Mouse (Mus musculus): ENCODE measurements around the gene Atf3. TPM values are rescaled to one million over a fixed set of nuclear protein-coding genes. Genes with fewer than 3 reads are reported as not detected.

Atf3 gene
- polyA plus RNA-seq, 1 experiment from 2014 or later, result 5.6 TPM

- WGBS, result 48% methylated on average over 10 of the region's 10 CpGs
- peak; percentile 86 for ATAC-seq
- peak overlapping the region; percentile 97 for H3K4me2 ChIP-seq (ENCODE audit: low read depth, low read length)
- H3K9ac ChIP-seq (ENCODE audit: low read depth, low read length), result peak overlapping the region; percentile 87
- H3K36me3 ChIP-seq (ENCODE audit: control insufficient read depth, insufficient read depth, low read length), result no peaks in the 10 kb centered on the region
- peak overlapping the region; percentile 62 for H3K4me3 ChIP-seq (ENCODE audit: low read length)
- H3K4me1 ChIP-seq (ENCODE audit: control insufficient read depth, insufficient read depth, low read length), result peaks cover 12% of the 10 kb centered on the region
- peak overlapping the region; percentile 50; the same call in 1 of the 2 replicates for H3K27ac ChIP-seq (ENCODE audit: low read length)
- no peaks in the 10 kb centered on the region for H3K9me3 ChIP-seq (ENCODE audit: control insufficient read depth, low read length)
- no peaks in the 10 kb centered on the region for H3K27me3 ChIP-seq (replicated peaks; ENCODE audit: control insufficient read depth, insufficient read depth, low read length)
Observed at GRCm38 (mm10) chr1:191223930-191224301, 6.1 kb upstream of the Atf3 start.

DNA sequence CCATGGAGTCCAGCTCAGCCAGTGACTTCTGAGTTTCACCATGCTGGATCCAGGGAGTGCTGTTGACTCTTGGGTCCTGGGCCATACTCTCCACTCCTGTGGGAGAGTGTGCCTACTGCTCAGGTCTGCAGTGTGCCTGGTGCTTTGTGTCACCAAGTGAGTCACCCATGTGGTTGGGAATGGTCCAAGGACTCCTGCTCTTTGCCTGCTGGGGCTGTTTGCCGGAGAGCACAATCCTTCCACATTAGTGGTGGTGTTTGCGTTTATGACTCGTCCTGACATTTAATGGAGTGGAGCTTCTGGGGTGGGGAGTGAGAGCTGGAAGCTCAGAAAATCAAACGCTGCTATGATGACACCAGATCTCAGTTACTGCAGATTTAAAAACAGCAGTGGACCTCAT is 4.2 kb upstream of the Atf3 start:
- Histone ChIP-seq H3K9me3 (ENCODE audit: control insufficient read depth, low read length) (no peaks in the 10 kb centered on the region), H3K9ac (ENCODE audit: low read depth, low read length) (no peak overlapping the region), H3K4me1 (ENCODE audit: control insufficient read depth, insufficient read depth, low read length) (peaks cover 12% of the 10 kb centered on the region), H3K4me3 (ENCODE audit: low read length) (no peak overlapping the region), H3K27ac (ENCODE audit: low read length) (no peak overlapping the region), H3K4me2 (ENCODE audit: low read depth, low read length) (no peak overlapping the region), H3K36me3 (ENCODE audit: control insufficient read depth, insufficient read depth, low read length) (no peaks in the 10 kb centered on the region), H3K27me3 (replicated peaks; ENCODE audit: control insufficient read depth, insufficient read depth, low read length) (no peaks in the 10 kb centered on the region)
- ATAC-seq, result no peak
- WGBS, result 63% methylated on average over 4 of the region's 4 CpGs

DNA sequence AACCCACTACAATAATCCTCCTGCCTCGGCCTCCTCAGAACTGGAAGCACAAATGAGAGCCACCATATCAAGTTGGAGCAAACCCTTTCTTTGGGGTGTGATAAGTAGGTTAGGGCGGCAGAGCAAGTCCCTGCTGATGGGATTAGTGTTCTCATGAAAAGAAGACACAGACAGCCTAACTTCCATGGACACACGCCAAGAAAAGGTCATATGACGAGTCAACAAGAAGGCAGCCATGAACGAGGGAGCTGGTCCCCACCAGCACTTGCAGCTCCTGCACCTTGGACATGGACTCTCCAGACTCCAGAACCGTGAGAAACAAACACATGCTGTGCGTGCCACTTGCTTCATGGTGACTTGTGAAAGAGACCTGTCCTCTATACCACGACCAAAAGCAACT is 2.7 kb upstream of the Atf3 start:
- H3K27me3 ChIP-seq (replicated peaks; ENCODE audit: control insufficient read depth, insufficient read depth, low read length), result no peaks in the 10 kb centered on the region
- no peak overlapping the region for H3K27ac ChIP-seq (ENCODE audit: low read length)
- H3K36me3 ChIP-seq (ENCODE audit: control insufficient read depth, insufficient read depth, low read length), result no peaks in the 10 kb centered on the region
- H3K9me3 ChIP-seq (ENCODE audit: control insufficient read depth, low read length), result no peaks in the 10 kb centered on the region
- H3K9ac ChIP-seq (ENCODE audit: low read depth, low read length), result no peak overlapping the region
- H3K4me3 ChIP-seq (ENCODE audit: low read length), result no peak overlapping the region
- no peak for ATAC-seq
- H3K4me1 ChIP-seq (ENCODE audit: control insufficient read depth, insufficient read depth, low read length), result peaks cover 17% of the 10 kb centered on the region
- WGBS, result 78% methylated on average over 8 of the region's 8 CpGs
- H3K4me2 ChIP-seq (ENCODE audit: low read depth, low read length), result no peak overlapping the region

DNA sequence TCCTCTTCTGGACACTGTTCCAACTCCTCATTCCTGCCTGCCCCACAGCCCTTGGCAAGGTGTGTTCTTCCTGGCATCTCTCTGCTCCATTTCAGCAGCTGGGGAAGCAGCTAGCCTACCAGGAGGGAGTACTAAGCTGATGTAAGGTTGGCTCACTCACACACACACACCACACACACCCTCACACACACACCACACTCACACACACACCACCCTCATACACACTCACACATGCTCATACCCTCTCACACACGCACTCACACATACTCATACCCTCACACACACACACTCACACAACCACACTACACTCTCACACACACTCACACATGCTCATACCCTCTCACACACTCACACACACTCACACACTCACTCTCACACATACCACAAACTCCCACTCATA is 1.9 kb upstream of the Atf3 start:
- 85% methylated on average over 1 of the region's 1 CpGs for WGBS
- Histone ChIP-seq H3K4me3 (ENCODE audit: low read length) (no peak overlapping the region), H3K9ac (ENCODE audit: low read depth, low read length) (no peak overlapping the region), H3K4me1 (ENCODE audit: control insufficient read depth, insufficient read depth, low read length) (peaks cover 11% of the 10 kb centered on the region; the same call in 1 of the 2 replicates), H3K4me2 (ENCODE audit: low read depth, low read length) (no peak overlapping the region), H3K9me3 (ENCODE audit: control insufficient read depth, low read length) (no peaks in the 10 kb centered on the region), H3K27ac (ENCODE audit: low read length) (no peak overlapping the region), H3K36me3 (ENCODE audit: control insufficient read depth, insufficient read depth, low read length) (no peaks in the 10 kb centered on the region), H3K27me3 (replicated peaks; ENCODE audit: control insufficient read depth, insufficient read depth, low read length) (no peaks in the 10 kb centered on the region)
- ATAC-seq, result no peak

DNA sequence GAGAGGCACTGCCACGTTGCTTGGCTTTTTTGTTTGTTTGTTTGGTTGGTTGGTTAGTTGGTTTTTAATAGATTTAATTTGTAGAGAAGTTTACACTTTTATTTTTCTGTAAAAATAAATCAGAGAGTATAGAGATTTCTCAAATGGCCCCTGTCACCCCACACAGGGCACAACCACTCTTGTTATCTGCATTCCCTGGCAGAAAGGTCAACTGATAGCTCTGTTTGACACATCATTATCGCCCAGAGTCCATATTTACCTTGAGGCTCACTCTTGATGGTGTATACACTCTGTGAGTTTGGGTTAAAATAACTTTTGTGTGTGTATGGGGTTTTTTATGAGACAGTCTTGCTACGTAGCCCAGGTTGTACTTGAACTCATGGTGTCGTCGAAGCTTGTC is 744 bp upstream of the Atf3 start:
- Histone ChIP-seq H3K27ac (ENCODE audit: low read length) (no peak overlapping the region), H3K4me1 (ENCODE audit: control insufficient read depth, insufficient read depth, low read length) (peaks cover 5% of the 10 kb centered on the region; the same call in 1 of the 2 replicates), H3K27me3 (replicated peaks; ENCODE audit: control insufficient read depth, insufficient read depth, low read length) (no peaks in the 10 kb centered on the region), H3K9ac (ENCODE audit: low read depth, low read length) (no peak overlapping the region), H3K4me3 (ENCODE audit: low read length) (no peak overlapping the region), H3K9me3 (ENCODE audit: control insufficient read depth, low read length) (no peaks in the 10 kb centered on the region), H3K4me2 (ENCODE audit: low read depth, low read length) (no peak overlapping the region), H3K36me3 (ENCODE audit: control insufficient read depth, insufficient read depth, low read length) (no peaks in the 10 kb centered on the region)
- 66% methylated on average over 5 of the region's 5 CpGs for WGBS
- no peak; the same call in 1 of the 2 replicates for ATAC-seq

- Histone ChIP-seq H3K27ac (ENCODE audit: low read length) (no peak overlapping the region), H3K9ac (ENCODE audit: low read depth, low read length) (peak overlapping the region; percentile 14; the same call in 1 of the 2 replicates), H3K4me3 (ENCODE audit: low read length) (no peak overlapping the region), H3K4me2 (ENCODE audit: low read depth, low read length) (peak overlapping the region; percentile 27; the same call in 1 of the 2 replicates), H3K36me3 (ENCODE audit: control insufficient read depth, insufficient read depth, low read length) (no peaks in the 10 kb centered on the region), H3K4me1 (ENCODE audit: control insufficient read depth, insufficient read depth, low read length) (peaks cover 5% of the 10 kb centered on the region; the same call in 1 of the 2 replicates), H3K9me3 (ENCODE audit: control insufficient read depth, low read length) (no peaks in the 10 kb centered on the region), H3K27me3 (replicated peaks; ENCODE audit: control insufficient read depth, insufficient read depth, low read length) (no peaks in the 10 kb centered on the region)
- peak; percentile 62 for ATAC-seq
- 22% methylated on average over 19 of the region's 19 CpGs for WGBS
Observed at GRCm38 (mm10) chr1:191215776-191216661, 1.8 kb downstream of the Atf3 start.

DNA sequence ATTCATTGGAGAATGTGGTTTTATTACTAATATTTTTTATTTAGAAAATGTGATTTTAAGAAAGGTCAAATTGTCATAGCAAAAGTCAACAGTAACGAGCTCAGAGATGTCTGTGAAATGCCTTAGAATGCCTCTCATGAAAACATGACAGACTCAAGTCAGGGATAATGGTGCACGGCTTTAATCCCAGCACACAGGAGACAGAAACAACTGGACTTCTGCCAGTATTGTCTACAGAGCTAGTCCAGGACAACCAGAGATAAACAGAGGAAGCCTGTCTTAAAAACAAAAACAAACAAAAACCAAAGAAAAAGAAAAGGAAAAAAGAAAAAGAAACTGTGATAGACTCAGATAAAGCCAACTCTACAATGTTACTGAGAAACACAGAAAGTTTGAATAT is 6.7 kb downstream of the Atf3 start:
- H3K27ac ChIP-seq (ENCODE audit: low read length), result no peak overlapping the region
- H3K4me1 ChIP-seq (ENCODE audit: control insufficient read depth, insufficient read depth, low read length), result peaks cover 3% of the 10 kb centered on the region; the same call in 1 of the 2 replicates
- ATAC-seq, result no peak
- no peaks in the 10 kb centered on the region for H3K36me3 ChIP-seq (ENCODE audit: control insufficient read depth, insufficient read depth, low read length)
- no peak overlapping the region for H3K4me3 ChIP-seq (ENCODE audit: low read length)
- no peaks in the 10 kb centered on the region for H3K27me3 ChIP-seq (replicated peaks; ENCODE audit: control insufficient read depth, insufficient read depth, low read length)
- H3K9ac ChIP-seq (ENCODE audit: low read depth, low read length), result no peak overlapping the region
- no peaks in the 10 kb centered on the region for H3K9me3 ChIP-seq (ENCODE audit: control insufficient read depth, low read length)
- no peak overlapping the region for H3K4me2 ChIP-seq (ENCODE audit: low read depth, low read length)
- WGBS, result 41% methylated on average over 2 of the region's 2 CpGs

DNA sequence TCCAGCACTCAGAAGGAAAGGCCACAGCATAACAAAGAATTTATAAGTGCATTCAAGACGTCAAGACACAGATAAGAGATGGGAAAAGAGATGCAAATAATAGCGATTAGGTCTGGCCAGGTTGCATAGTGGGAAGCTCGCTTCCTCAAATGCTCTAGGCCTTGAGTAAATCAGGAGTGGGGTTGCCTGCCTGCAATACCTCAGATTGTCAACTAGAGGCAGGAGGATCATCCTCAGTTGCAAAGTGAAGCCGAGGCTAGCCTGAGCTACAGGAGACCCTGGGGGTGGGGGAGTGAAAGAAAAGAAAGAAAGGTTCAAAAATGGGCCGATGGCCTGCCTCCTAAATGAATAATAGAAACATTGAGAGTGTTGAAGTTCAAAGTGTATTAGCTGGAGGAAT is 12.0 kb downstream of the Atf3 start:
- Histone ChIP-seq H3K9ac (ENCODE audit: low read depth, low read length) (no peak overlapping the region), H3K27ac (ENCODE audit: low read length) (no peak overlapping the region), H3K36me3 (ENCODE audit: control insufficient read depth, insufficient read depth, low read length) (no peaks in the 10 kb centered on the region), H3K4me1 (ENCODE audit: control insufficient read depth, insufficient read depth, low read length) (no peaks in the 10 kb centered on the region), H3K9me3 (ENCODE audit: control insufficient read depth, low read length) (no peaks in the 10 kb centered on the region), H3K27me3 (replicated peaks; ENCODE audit: control insufficient read depth, insufficient read depth, low read length) (no peaks in the 10 kb centered on the region), H3K4me2 (ENCODE audit: low read depth, low read length) (no peak overlapping the region), H3K4me3 (ENCODE audit: low read length) (no peak overlapping the region)
- WGBS, result 78% methylated on average over 5 of the region's 5 CpGs
- no peak for ATAC-seq

DNA sequence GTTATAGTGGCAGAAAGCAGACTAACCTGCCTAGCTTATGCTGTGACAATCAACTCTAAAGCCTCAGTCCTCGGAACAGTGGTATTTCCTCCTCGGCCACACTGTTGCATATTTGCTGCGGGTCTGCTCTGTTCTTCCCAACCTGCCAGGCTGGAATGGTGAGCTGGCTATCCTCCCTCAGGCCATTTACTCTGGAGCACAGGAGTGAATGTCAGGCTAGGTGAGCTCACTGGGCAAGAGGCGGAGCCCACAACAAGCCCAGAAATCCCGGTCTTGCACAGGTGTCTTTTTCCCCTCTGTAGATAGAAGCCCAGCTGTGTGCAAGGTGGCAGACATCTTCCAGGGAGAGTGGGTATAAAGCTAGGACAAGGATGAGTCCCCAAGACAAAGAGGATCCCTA is 13.0 kb downstream of the Atf3 start:
- no peaks in the 10 kb centered on the region for H3K27me3 ChIP-seq (replicated peaks; ENCODE audit: control insufficient read depth, insufficient read depth, low read length)
- no peak for ATAC-seq
- no peak overlapping the region for H3K4me3 ChIP-seq (ENCODE audit: low read length)
- no peak overlapping the region for H3K27ac ChIP-seq (ENCODE audit: low read length)
- 58% methylated on average over 5 of the region's 5 CpGs for WGBS
- H3K4me1 ChIP-seq (ENCODE audit: control insufficient read depth, insufficient read depth, low read length), result no peaks in the 10 kb centered on the region
- no peak overlapping the region for H3K9ac ChIP-seq (ENCODE audit: low read depth, low read length)
- no peak overlapping the region for H3K4me2 ChIP-seq (ENCODE audit: low read depth, low read length)
- no peaks in the 10 kb centered on the region for H3K36me3 ChIP-seq (ENCODE audit: control insufficient read depth, insufficient read depth, low read length)
- no peaks in the 10 kb centered on the region for H3K9me3 ChIP-seq (ENCODE audit: control insufficient read depth, low read length)
